ENCODE assay signal across 8 mouse cellular contexts in the genomic region with DNA sequence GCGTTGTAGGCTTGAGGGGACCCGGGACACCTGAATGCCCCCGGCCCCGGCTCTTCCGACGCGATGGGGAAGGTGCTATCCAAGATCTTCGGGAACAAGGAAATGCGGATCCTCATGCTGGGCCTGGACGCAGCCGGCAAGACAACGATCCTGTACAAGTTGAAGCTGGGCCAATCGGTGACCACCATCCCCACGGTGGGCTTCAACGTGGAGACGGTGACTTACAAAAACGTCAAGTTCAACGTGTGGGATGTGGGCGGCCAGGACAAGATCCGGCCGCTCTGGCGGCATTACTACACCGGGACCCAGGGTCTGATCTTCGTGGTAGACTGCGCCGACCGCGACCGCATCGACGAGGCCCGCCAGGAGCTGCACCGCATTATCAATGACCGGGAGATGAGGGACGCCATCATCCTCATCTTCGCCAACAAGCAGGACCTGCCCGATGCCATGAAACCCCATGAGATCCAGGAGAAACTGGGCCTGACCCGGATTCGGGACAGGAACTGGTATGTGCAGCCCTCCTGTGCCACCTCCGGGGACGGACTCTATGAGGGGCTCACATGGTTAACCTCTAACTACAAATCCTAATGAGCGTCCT. TPM values are rescaled to one million over a fixed set of nuclear protein-coding genes. Genes with fewer than 3 reads are reported as not detected.
DNase-seq lines count a peak whose midpoint lies in the region; ATAC-seq lines count a peak whose summit lies in the region.

No protein-coding gene starts in this region.

- H3K27me3 ChIP-seq in forebrain, embryonic 11.5 days (ENCODE audit: control insufficient read depth, insufficient read depth, low read length), result no peaks in the 10 kb centered on the region
- H3K27me3 ChIP-seq in limb, embryonic 13.5 days, result no peaks in the 10 kb centered on the region
- H3K27me3 ChIP-seq in midbrain, embryonic 13.5 days, result no peaks in the 10 kb centered on the region

- DNase-seq in kidney, adult 18-20 months, result peak; percentile 44
- DNase-seq in kidney, postnatal 10 days, result no peak
- DNase-seq in MN1 (ENCODE audit: low spot score), result peak; percentile 35
- peak; percentile 75 for DNase-seq in forebrain, embryonic 11.5 days (ENCODE audit: low spot score)
- DNase-seq in heart, postnatal 10 days, result peak; percentile 41 to 47
- DNase-seq in thymus, postnatal 25 days, result peak; percentile 36

- peaks cover 2% of the 10 kb centered on the region; the same call in 1 of the 2 replicates for H3K36me3 ChIP-seq in forebrain, embryonic 11.5 days (ENCODE audit: control insufficient read depth, insufficient read depth, low read length)
- peaks cover 17% of the 10 kb centered on the region for H3K36me3 ChIP-seq in limb, embryonic 13.5 days
- H3K36me3 ChIP-seq in midbrain, embryonic 13.5 days, result no peaks in the 10 kb centered on the region

- peaks cover 3% of the 10 kb centered on the region; the same call in 1 of the 2 replicates for H3K4me1 ChIP-seq in forebrain, embryonic 11.5 days (replicated peaks; ENCODE audit: control insufficient read depth, insufficient read depth, low read length)
- H3K4me1 ChIP-seq in limb, embryonic 13.5 days, result peaks cover 26% of the 10 kb centered on the region
- peaks cover 34% of the 10 kb centered on the region for H3K4me1 ChIP-seq in midbrain, embryonic 13.5 days (replicated peaks)

- H3K4me2 ChIP-seq in forebrain, embryonic 11.5 days (ENCODE audit: low read depth, low read length, severe bottlenecking), result peak overlapping the region; percentile 89
- H3K4me2 ChIP-seq in limb, embryonic 13.5 days (replicated peaks), result peak overlapping the region; percentile 97
- H3K4me2 ChIP-seq in midbrain, embryonic 13.5 days (replicated peaks), result peak overlapping the region; percentile 97

- intact Hi-C loops in heart, postnatal 10 days (cut with DNase I), result loop anchor here (1.0 to 10.0 kb wide), 6 partner anchors 49 to 200 kb away; no protein-coding TSS in a partner anchor

- peak; percentile 17 for ATAC-seq in forebrain, embryonic 11.5 days (replicated peaks; ENCODE audit: low FRiP score)
- ATAC-seq in limb, embryonic 13.5 days (ENCODE audit: low FRiP score, low read depth), result no peak
- no peak; the same call in none of the 2 replicates for ATAC-seq in midbrain, embryonic 13.5 days

- under 1% methylated on average over 42 of the region's 42 CpGs for WGBS in forebrain, embryonic 11.5 days
- WGBS in limb, embryonic 13.5 days, result under 1% methylated on average over 42 of the region's 42 CpGs
- under 1% methylated on average over 42 of the region's 42 CpGs for WGBS in midbrain, embryonic 13.5 days

- H3K9me3 ChIP-seq in forebrain, embryonic 11.5 days (ENCODE audit: control insufficient read depth, low read length), result no peaks in the 10 kb centered on the region
- H3K9me3 ChIP-seq in limb, embryonic 13.5 days, result no peaks in the 10 kb centered on the region
- no peaks in the 10 kb centered on the region for H3K9me3 ChIP-seq in midbrain, embryonic 13.5 days

- H3K9ac ChIP-seq in forebrain, embryonic 11.5 days (ENCODE audit: low read length), result peak overlapping the region; percentile 96
- H3K9ac ChIP-seq in limb, embryonic 13.5 days, result peak overlapping the region; percentile 99
- H3K9ac ChIP-seq in midbrain, embryonic 13.5 days (replicated peaks), result peak overlapping the region; percentile 98

- H3K27ac ChIP-seq in forebrain, embryonic 11.5 days (ENCODE audit: low read depth, low read length), result peak overlapping the region; percentile 91
- H3K27ac ChIP-seq in limb, embryonic 13.5 days, result peak overlapping the region; percentile 97
- H3K27ac ChIP-seq in midbrain, embryonic 13.5 days, result peak overlapping the region; percentile 92

- peak overlapping the region; percentile 99 for H3K4me3 ChIP-seq in forebrain, embryonic 11.5 days (ENCODE audit: low read depth, low read length)
- H3K4me3 ChIP-seq in limb, embryonic 13.5 days, result peak overlapping the region; percentile 99
- peak overlapping the region; percentile 97 for H3K4me3 ChIP-seq in midbrain, embryonic 13.5 days (replicated peaks)

RNA-seq across cellular contexts. Expression of a gene that starts 0.6 kb away (rescaled TPM):
- polyA plus RNA-seq in forebrain, embryonic 11.5 days (2014; fragmentation: Nextera tagmentation; extraction: Ambion mirVana), result 0.80 and 2.3 TPM in 2 replicates
- total RNA-seq in heart, postnatal 10 days (2021), result 1 to 10 TPM in 1 of 2 experiments, under 1 TPM in 1; 0.89 to 1.2 TPM
- 1.0 and 1.4 TPM in 2 replicates for polyA plus RNA-seq in limb, embryonic 13.5 days (2015; fragmentation: Nextera tagmentation; extraction: Ambion mirVana)
- 0.72 and 1.5 TPM in 2 replicates for polyA plus RNA-seq in midbrain, embryonic 13.5 days (2015; fragmentation: Nextera tagmentation; extraction: Ambion mirVana)

RNA-seq across cellular contexts. Expression of a gene that starts 0.9 kb away (rescaled TPM):
- polyA plus RNA-seq in forebrain, embryonic 11.5 days (2014; fragmentation: Nextera tagmentation; extraction: Ambion mirVana), result 48.7 and 59.7 TPM in 2 replicates
- 10 to 100 TPM; 77.1 to 81.6 TPM for total RNA-seq in heart, postnatal 10 days (2021)
- 45.6 and 45.9 TPM in 2 replicates for polyA plus RNA-seq in limb, embryonic 13.5 days (2015; fragmentation: Nextera tagmentation; extraction: Ambion mirVana)
- 23.9 and 27.8 TPM in 2 replicates for polyA plus RNA-seq in midbrain, embryonic 13.5 days (2015; fragmentation: Nextera tagmentation; extraction: Ambion mirVana)

RNA-seq across cellular contexts. Expression of a gene that starts 15.9 kb away (rescaled TPM):
- 92.2 and 98.0 TPM in 2 replicates for polyA plus RNA-seq in forebrain, embryonic 11.5 days (2014; fragmentation: Nextera tagmentation; extraction: Ambion mirVana)
- total RNA-seq in heart, postnatal 10 days (2021), result 10 to 100 TPM; 29.1 to 32.4 TPM
- polyA plus RNA-seq in limb, embryonic 13.5 days (2015; fragmentation: Nextera tagmentation; extraction: Ambion mirVana), result 103 and 108 TPM in 2 replicates
- polyA plus RNA-seq in midbrain, embryonic 13.5 days (2015; fragmentation: Nextera tagmentation; extraction: Ambion mirVana), result 97.3 and 103 TPM in 2 replicates
